Mouse (Mus musculus) MEL (cell line): Measurements from ENCODE around the gene Mark1. TPM values are rescaled to one million over a fixed set of nuclear protein-coding genes. Genes with fewer than 3 reads are reported as not detected.

Experiments used
- DNase-seq: peaks from one replicate; pipeline ENCODE4 v3.0.0; 2011; ENCODE audit warnings: low read depth, low spot score
- H3K27ac ChIP-seq: 2 replicates; pipeline ENCODE4 v1.5.1; 2012; ENCODE audit warnings: low read depth, mild to moderate bottlenecking, control low read depth, low read length, moderate library complexity; ENCODE audit not compliant: control insufficient read depth
- H3K27me3 ChIP-seq, 2 experiments: fragments of 150-350 bp in 1 of 2; sonication (generic) in 1 of 2; 2 replicates each; pipeline ENCODE4 v1.6.1; 2012; ENCODE audit warnings: low read length in 2 of 2, mild to moderate bottlenecking in 2 of 2, improper control_type of control experiment in 1 of 2, moderate library complexity in 1 of 2; ENCODE audit not compliant: insufficient read depth in 2 of 2, control insufficient read depth in 1 of 2
- H3K36me3 ChIP-seq, 2 experiments: 2 replicates each; pipeline ENCODE4 v1.6.1; 2012 to 2014; ENCODE audit warnings: low read length in 2 of 2, improper control_type of control experiment in 1 of 2, inconsistent platforms in 1 of 2, mild to moderate bottlenecking in 1 of 2; ENCODE audit not compliant: insufficient read depth in 2 of 2, control insufficient read depth in 1 of 2
- H3K4me1 ChIP-seq, 2 experiments: fragments of 150-350 bp in 1 of 2; sonication (generic) in 1 of 2; 2 replicates each; pipeline ENCODE4 v1.6.1; 2012; ENCODE audit warnings: low read length in 2 of 2, improper control_type of control experiment in 1 of 2, mild to moderate bottlenecking in 1 of 2; ENCODE audit not compliant: insufficient read depth in 2 of 2, control insufficient read depth in 1 of 2
- H3K4me3 ChIP-seq, 2 experiments: fragments of 150-350 bp in 1 of 2; sonication (generic) in 1 of 2; 2 replicates each; pipeline ENCODE4 v1.5.1; 2012; ENCODE audit warnings: low read depth in 2 of 2, low read length in 2 of 2, mild to moderate bottlenecking in 2 of 2, moderate library complexity in 2 of 2, control low read depth in 1 of 2, improper control_type of control experiment in 1 of 2; ENCODE audit not compliant: control insufficient read depth in 1 of 2, insufficient read depth in 1 of 2
- H3K79me2 ChIP-seq: 2 replicates; pipeline ENCODE4 v1.6.1; 2012; ENCODE audit warnings: mild to moderate bottlenecking, low read length, moderate library complexity; ENCODE audit not compliant: control insufficient read depth, poor library complexity, insufficient read depth
- H3K9ac ChIP-seq: 2 replicates; pipeline ENCODE4 v1.6.1; 2012; ENCODE audit warnings: low read depth, mild to moderate bottlenecking, control low read depth, low read length, moderate library complexity; ENCODE audit not compliant: control insufficient read depth, poor library complexity, severe bottlenecking
- H3K9me3 ChIP-seq: fragments of 150-350 bp; sonication (generic); replicated peaks from 2 replicates; pipeline ENCODE4 v1.6.1; 2012; ENCODE audit warnings: mild to moderate bottlenecking, low read length, improper control_type of control experiment, moderate library complexity; ENCODE audit not compliant: insufficient read depth
- BHLHE40 ChIP-seq: IDR thresholded peaks from 2 replicates; pipeline ENCODE4 v1.6.1; 2012; ENCODE audit warnings: low read depth, mild to moderate bottlenecking, inconsistent platforms, low read length, improper control_type of control experiment, borderline replicate concordance
- ELF1 ChIP-seq: IDR thresholded peaks from 2 replicates; pipeline ENCODE4 v1.6.1; 2014; ENCODE audit warnings: low read depth, mild to moderate bottlenecking, inconsistent platforms, low read length, improper control_type of control experiment, moderate library complexity
- EP300 ChIP-seq, 2 experiments: IDR thresholded peaks; 2 replicates each; pipeline ENCODE4 v1.6.1; 2011; ENCODE audit warnings: improper control_type of control experiment in 2 of 2, low read length in 2 of 2, low read depth in 1 of 2, mild to moderate bottlenecking in 1 of 2
- ETS1 ChIP-seq: IDR thresholded peaks from 2 replicates; pipeline ENCODE4 v1.6.1; 2012; ENCODE audit warnings: low read depth, mild to moderate bottlenecking, inconsistent platforms, low read length, improper control_type of control experiment, moderate library complexity
- GABPA ChIP-seq: IDR thresholded peaks from 2 replicates; pipeline ENCODE4 v1.6.1; 2012; ENCODE audit warnings: low read depth, mild to moderate bottlenecking, inconsistent platforms, low read length, improper control_type of control experiment, moderate library complexity
- GATA1 ChIP-seq: IDR thresholded peaks from 2 replicates; pipeline ENCODE4 v1.6.1; 2011; ENCODE audit warnings: low read depth, low read length, improper control_type of control experiment
- JUND ChIP-seq: IDR thresholded peaks from 2 replicates; pipeline ENCODE4 v1.6.1; 2011; ENCODE audit warnings: low read depth, mild to moderate bottlenecking, improper control_type of control experiment, low read length
- KAT2A ChIP-seq: conservative IDR thresholded peaks from 2 replicates; pipeline ENCODE4 v1.6.1; 2012; ENCODE audit warnings: low read depth, low read length, improper control_type of control experiment, inconsistent platforms
- POLR2A ChIP-seq, 2 experiments: IDR thresholded peaks; 2 replicates each; pipeline ENCODE4 v1.6.1; 2011 to 2012; ENCODE audit warnings: low read length in 2 of 2, mild to moderate bottlenecking in 2 of 2, control low read depth in 1 of 2, improper control_type of control experiment in 1 of 2, low read depth in 1 of 2, moderate library complexity in 1 of 2; ENCODE audit not compliant: control insufficient read depth in 1 of 2, insufficient read depth in 1 of 2, poor library complexity in 1 of 2
- RAD21 ChIP-seq: IDR thresholded peaks from 2 replicates; pipeline ENCODE4 v1.6.1; 2011; ENCODE audit warnings: mild to moderate bottlenecking, low read depth, low read length, improper control_type of control experiment
- RCOR1 ChIP-seq: IDR thresholded peaks from 2 replicates; pipeline ENCODE4 v1.6.1; 2012; ENCODE audit warnings: low read depth, mild to moderate bottlenecking, inconsistent platforms, low read length, improper control_type of control experiment
- TAL1 ChIP-seq: IDR thresholded peaks from 2 replicates; pipeline ENCODE4 v1.6.1; 2012; ENCODE audit warnings: mild to moderate bottlenecking, inconsistent platforms, low read length, moderate library complexity, mixed read lengths
- UBTF ChIP-seq: IDR thresholded peaks from 2 replicates; pipeline ENCODE4 v1.6.1; 2012; ENCODE audit warnings: low read depth, mild to moderate bottlenecking, inconsistent platforms, low read length, improper control_type of control experiment, moderate library complexity, borderline replicate concordance; ENCODE audit not compliant: insufficient read depth
- USF2 ChIP-seq, 2 experiments: IDR thresholded peaks; 2 replicates each; pipeline ENCODE4 v1.6.1; 2011 to 2012; ENCODE audit warnings: improper control_type of control experiment in 2 of 2, low read length in 2 of 2, borderline replicate concordance in 1 of 2, inconsistent platforms in 1 of 2, low read depth in 1 of 2, mild to moderate bottlenecking in 1 of 2; ENCODE audit not compliant: insufficient read depth in 1 of 2
- ZMIZ1 ChIP-seq: IDR thresholded peaks from 2 replicates; pipeline ENCODE4 v1.6.1; 2012; ENCODE audit warnings: low read depth, mild to moderate bottlenecking, inconsistent platforms, low read length, improper control_type of control experiment, moderate library complexity
- ZNF384 ChIP-seq: IDR thresholded peaks from 2 replicates; pipeline ENCODE4 v1.6.1; 2012; ENCODE audit warnings: low read depth, mild to moderate bottlenecking, inconsistent platforms, low read length, improper control_type of control experiment
- polyA plus RNA-seq, 2 experiments: library from polyadenylated mRNA; stranded (reverse) in 1 of 2; unstranded in 1 of 2; fragments of >175 nt in 1 of 2; fragments of >200 nt in 1 of 2; gene quantifications; 2 replicates each; pipeline versions ENCODE4 v1.2.1 to v1.2.4; 2012; ENCODE audit warnings: low replicate concordance in 2 of 2, low read depth in 1 of 2; ENCODE audit not compliant: insufficient read length in 2 of 2, insufficient read depth in 1 of 2, missing spikeins in 1 of 2
- total RNA-seq: library from RNA; depleted of rRNA; stranded (reverse); fragments of 300-350 nt; gene quantifications from 2 replicates; pipeline ENCODE4 v1.2.3, GENCODE M21; 2012

Mark1 gene
- total and polyA plus RNA-seq, 3 experiments, result not detected

DNA sequence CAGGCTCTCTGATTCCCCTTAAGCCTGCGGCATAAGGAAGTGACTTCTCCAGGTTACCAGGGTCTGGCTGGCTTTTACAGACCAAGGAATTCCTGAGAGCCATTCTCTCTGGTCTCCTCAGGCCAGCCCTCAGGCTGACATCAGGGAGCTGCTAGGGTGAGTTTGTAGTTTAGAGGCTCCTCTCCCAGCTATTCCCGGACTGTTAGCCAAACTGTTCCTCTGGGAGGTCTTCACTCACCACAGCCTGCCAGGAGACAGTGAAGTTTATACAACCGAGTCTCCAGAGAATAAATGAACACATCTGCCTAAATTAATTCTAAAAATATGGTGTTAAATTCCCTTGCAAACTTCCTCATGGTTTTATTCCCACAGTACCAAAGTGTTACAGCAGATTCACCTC lies 15.6 kb downstream of the Mark1 start:
- H3K4me1 ChIP-seq, result no peaks in the 10 kb centered on the region
- DNase-seq, result no peak
- H3K27ac ChIP-seq, result no peak overlapping the region
- H3K79me2 ChIP-seq, result no peaks in the 10 kb centered on the region
- no peaks in the 10 kb centered on the region for H3K27me3 ChIP-seq
- H3K36me3 ChIP-seq, result no peaks in the 10 kb centered on the region
- H3K9me3 ChIP-seq, result no peaks in the 10 kb centered on the region
- TF ChIP-seq GATA1, result no peak
- no peak for TF ChIP-seq KAT2A
- no peak for TF ChIP-seq TAL1
- no peak overlapping the region for H3K9ac ChIP-seq
- H3K4me3 ChIP-seq, result no peak overlapping the region

DNA sequence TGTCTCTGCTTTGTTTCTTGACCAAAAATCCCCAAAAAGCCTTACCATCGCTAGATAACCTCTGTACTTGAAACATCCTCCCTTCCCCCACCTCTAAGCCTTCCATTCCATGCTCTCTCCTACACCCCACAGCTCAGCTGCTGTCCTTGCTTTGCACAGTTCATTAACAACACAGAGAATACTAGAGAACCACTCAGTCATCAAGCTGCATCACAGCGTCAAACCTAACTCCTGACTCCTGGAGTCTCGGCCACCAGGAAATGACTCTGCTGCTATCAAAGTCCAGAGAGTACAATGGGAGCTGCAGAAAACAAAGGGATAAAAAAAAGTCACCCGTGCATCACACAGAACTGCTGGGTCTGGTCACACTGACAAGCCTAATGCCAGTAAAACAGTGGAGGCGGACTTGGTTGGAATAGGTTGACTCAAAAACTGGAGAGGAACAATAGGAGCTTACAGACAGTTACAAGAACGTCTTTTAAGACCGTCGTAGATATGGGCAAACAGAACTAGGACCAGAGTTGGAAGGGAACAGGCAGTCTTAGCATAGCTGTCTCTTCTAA lies 27.1 kb downstream of the Mark1 start:
- Histone ChIP-seq H3K4me3 (no peak overlapping the region), H3K36me3 (no peaks in the 10 kb centered on the region), H3K9me3 (no peaks in the 10 kb centered on the region), H3K79me2 (no peaks in the 10 kb centered on the region), H3K9ac (no peak overlapping the region), H3K27me3 (no peaks in the 10 kb centered on the region; a peak in 1 of 4 replicates), H3K4me1 (no peaks in the 10 kb centered on the region), H3K27ac (no peak overlapping the region)
- DNase-seq, result no peak
- TF ChIP-seq JUND, result no peak
- TF ChIP-seq ELF1, result no peak
- no peak for TF ChIP-seq ZNF384
- no peak for TF ChIP-seq EP300 (IDR thresholded peaks at IDR 0.05; ENCODE audit: low read depth in 1 of 2, low read length in 2 of 2)
- no peak for TF ChIP-seq GABPA
- no peak for TF ChIP-seq UBTF
- no peak for TF ChIP-seq GATA1
- TF ChIP-seq USF2 (IDR thresholded peaks at IDR 0.05; ENCODE audit: borderline replicate concordance in 1 of 2, insufficient read depth in 1 of 2, low read depth in 1 of 2, low read length in 2 of 2), result no peak
- TF ChIP-seq POLR2A (IDR thresholded peaks at IDR 0.05; ENCODE audit: control insufficient read depth in 1 of 2, insufficient read depth in 1 of 2, low read depth in 1 of 2, low read length in 2 of 2, poor library complexity in 1 of 2), result no peak
- no peak for TF ChIP-seq RAD21
- no peak for TF ChIP-seq ZMIZ1
- TF ChIP-seq ETS1, result no peak
- TF ChIP-seq RCOR1, result no peak
- TF ChIP-seq BHLHE40, result no peak
- no peak for TF ChIP-seq TAL1
